Mouse (Mus musculus): ENCODE measurements around the gene Ppp1r18. TPM values are rescaled to one million over a fixed set of nuclear protein-coding genes. Genes with fewer than 3 reads are reported as not detected.
A peak's percentile ranks its signal among the peaks of the same experiment; 100 is the strongest.

The Ppp1r18 gene
- polyA plus RNA-seq, 1 experiment from 2014 or later = 19.4 TPM

DNA sequence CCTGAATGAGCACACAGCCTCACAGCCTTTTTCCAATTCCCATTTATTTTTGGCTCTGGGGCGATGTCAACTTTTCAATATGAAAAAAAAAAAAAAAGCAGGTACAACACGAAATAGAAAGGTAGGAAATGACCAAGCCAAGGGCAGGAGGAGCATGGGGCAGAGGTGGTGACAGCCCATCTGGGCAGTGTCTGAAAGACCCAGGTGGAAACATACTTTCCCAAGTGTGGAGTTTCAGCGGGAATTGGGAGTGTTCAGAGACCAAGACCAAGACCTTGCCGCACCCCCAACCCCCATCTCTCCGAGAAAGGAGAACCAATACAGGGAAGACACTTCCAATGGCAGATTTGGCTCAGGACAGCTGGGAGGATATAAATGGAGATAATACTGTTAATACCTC is 31.5 kb upstream of the Ppp1r18 start:
- no peak for ATAC-seq (ENCODE audit: insufficient number of reproducible peaks, insufficient read depth, low FRiP score, low read depth)
- peaks cover 72% of the 10 kb centered on the region for H3K36me3 ChIP-seq (ENCODE audit: control insufficient read depth, insufficient read depth, low read length)
- H3K27me3 ChIP-seq (ENCODE audit: control insufficient read depth, insufficient read depth, low read length) = no peaks in the 10 kb centered on the region
- H3K9ac ChIP-seq (ENCODE audit: low read length) = peak overlapping the region; percentile 98; the same call in 1 of the 2 replicates
- no peak overlapping the region for H3K4me3 ChIP-seq (ENCODE audit: control insufficient read depth in 1 of 2, insufficient read depth in 1 of 2, low read depth in 1 of 2, low read length in 2 of 2)
- WGBS = 48% methylated on average over 5 of the region's 5 CpGs
- peaks cover 15 to 40% of the 10 kb centered on the region in 2 experiments for H3K4me1 ChIP-seq (ENCODE audit: control insufficient read depth in 2 of 2, insufficient read depth in 2 of 2, low read length in 2 of 2)
- H3K9me3 ChIP-seq (ENCODE audit: control insufficient read depth, low read length) = no peaks in the 10 kb centered on the region
- H3K27ac ChIP-seq (replicated peaks in 1 of 2; ENCODE audit: control insufficient read depth in 1 of 2, insufficient read depth in 1 of 2, low read depth in 2 of 2, low read length in 2 of 2) = no peak overlapping the region
- no peak overlapping the region; the same call in 1 of the 2 replicates for H3K4me2 ChIP-seq (ENCODE audit: low read length)

- peak overlapping the region; percentile 71 for H3K4me2 ChIP-seq (ENCODE audit: low read length)
- no peaks in the 10 kb centered on the region for H3K27me3 ChIP-seq (ENCODE audit: control insufficient read depth, insufficient read depth, low read length)
- H3K4me1 ChIP-seq (ENCODE audit: control insufficient read depth in 2 of 2, insufficient read depth in 2 of 2, low read length in 2 of 2) = peaks cover 16 to 44% of the 10 kb centered on the region in 2 experiments
- peak overlapping the region; percentile 80 to 81; a peak in 3 of 4 replicates for H3K4me3 ChIP-seq (ENCODE audit: control insufficient read depth in 1 of 2, insufficient read depth in 1 of 2, low read depth in 1 of 2, low read length in 2 of 2)
- ATAC-seq (ENCODE audit: insufficient number of reproducible peaks, insufficient read depth, low FRiP score, low read depth) = no peak
- H3K36me3 ChIP-seq (ENCODE audit: control insufficient read depth, insufficient read depth, low read length) = peaks cover 66% of the 10 kb centered on the region
- H3K9me3 ChIP-seq (ENCODE audit: control insufficient read depth, low read length) = no peaks in the 10 kb centered on the region
- WGBS = 75% methylated on average over 26 of the region's 26 CpGs
- peak overlapping the region; percentile 98 for H3K9ac ChIP-seq (ENCODE audit: low read length)
- no peak overlapping the region for H3K27ac ChIP-seq (replicated peaks in 1 of 2; ENCODE audit: control insufficient read depth in 1 of 2, insufficient read depth in 1 of 2, low read depth in 2 of 2, low read length in 2 of 2)
Observed at GRCm38 (mm10) chr17:35834696-35835422, 30.5 kb upstream of the Ppp1r18 start.

GRCm38 (mm10) chr17:35835424-35836140 is 29.8 kb upstream of the Ppp1r18 start:
- Histone ChIP-seq H3K9me3 (ENCODE audit: control insufficient read depth, low read length) (no peaks in the 10 kb centered on the region), H3K27me3 (ENCODE audit: control insufficient read depth, insufficient read depth, low read length) (no peaks in the 10 kb centered on the region), H3K9ac (ENCODE audit: low read length) (peak overlapping the region; percentile 98), H3K36me3 (ENCODE audit: control insufficient read depth, insufficient read depth, low read length) (peaks cover 63% of the 10 kb centered on the region), H3K27ac (replicated peaks in 1 of 2; ENCODE audit: control insufficient read depth in 1 of 2, insufficient read depth in 1 of 2, low read depth in 2 of 2, low read length in 2 of 2) (no peak overlapping the region), H3K4me2 (ENCODE audit: low read length) (peak overlapping the region; percentile 71), H3K4me3 (ENCODE audit: control insufficient read depth in 1 of 2, insufficient read depth in 1 of 2, low read depth in 1 of 2, low read length in 2 of 2) (peak overlapping the region; percentile 80 to 81), H3K4me1 (ENCODE audit: control insufficient read depth in 2 of 2, insufficient read depth in 2 of 2, low read length in 2 of 2) (peaks cover 16 to 38% of the 10 kb centered on the region in 2 experiments)
- WGBS = 72% methylated on average over 26 of the region's 26 CpGs
- no peak for ATAC-seq (ENCODE audit: insufficient number of reproducible peaks, insufficient read depth, low FRiP score, low read depth)

GRCm38 (mm10) chr17:35836178-35836965 is 29.0 kb upstream of the Ppp1r18 start:
- Histone ChIP-seq H3K27me3 (ENCODE audit: control insufficient read depth, insufficient read depth, low read length) (no peaks in the 10 kb centered on the region), H3K27ac (replicated peaks in 1 of 2; ENCODE audit: control insufficient read depth in 1 of 2, insufficient read depth in 1 of 2, low read depth in 2 of 2, low read length in 2 of 2) (peak overlapping the region; percentile 89 to 97), H3K4me1 (ENCODE audit: control insufficient read depth in 2 of 2, insufficient read depth in 2 of 2, low read length in 2 of 2) (peaks cover 16 to 37% of the 10 kb centered on the region in 2 experiments), H3K4me3 (ENCODE audit: control insufficient read depth in 1 of 2, insufficient read depth in 1 of 2, low read depth in 1 of 2, low read length in 2 of 2) (peak overlapping the region; percentile 80 to 81), H3K9ac (ENCODE audit: low read length) (peak overlapping the region; percentile 98), H3K4me2 (ENCODE audit: low read length) (peak overlapping the region; percentile 71), H3K36me3 (ENCODE audit: control insufficient read depth, insufficient read depth, low read length) (peaks cover 55% of the 10 kb centered on the region), H3K9me3 (ENCODE audit: control insufficient read depth, low read length) (no peaks in the 10 kb centered on the region)
- 7% methylated on average over 24 of the region's 24 CpGs for WGBS
- no peak for ATAC-seq (ENCODE audit: insufficient number of reproducible peaks, insufficient read depth, low FRiP score, low read depth)

GRCm38 (mm10) chr17:35836991-35837422 is 28.4 kb upstream of the Ppp1r18 start:
- WGBS = 0% methylated on average over 25 of the region's 25 CpGs
- Histone ChIP-seq H3K4me2 (ENCODE audit: low read length) (peak overlapping the region; percentile 71), H3K9me3 (ENCODE audit: control insufficient read depth, low read length) (no peaks in the 10 kb centered on the region), H3K36me3 (ENCODE audit: control insufficient read depth, insufficient read depth, low read length) (peaks cover 49% of the 10 kb centered on the region), H3K4me3 (ENCODE audit: control insufficient read depth in 1 of 2, insufficient read depth in 1 of 2, low read depth in 1 of 2, low read length in 2 of 2) (peak overlapping the region; percentile 80 to 81), H3K27me3 (ENCODE audit: control insufficient read depth, insufficient read depth, low read length) (no peaks in the 10 kb centered on the region), H3K4me1 (ENCODE audit: control insufficient read depth in 2 of 2, insufficient read depth in 2 of 2, low read length in 2 of 2) (peaks cover 16 to 37% of the 10 kb centered on the region in 2 experiments), H3K9ac (ENCODE audit: low read length) (peak overlapping the region; percentile 98), H3K27ac (replicated peaks in 1 of 2; ENCODE audit: control insufficient read depth in 1 of 2, insufficient read depth in 1 of 2, low read depth in 2 of 2, low read length in 2 of 2) (peak overlapping the region; percentile 97)
- ATAC-seq (ENCODE audit: insufficient number of reproducible peaks, insufficient read depth, low FRiP score, low read depth) = peak; percentile 60

DNA sequence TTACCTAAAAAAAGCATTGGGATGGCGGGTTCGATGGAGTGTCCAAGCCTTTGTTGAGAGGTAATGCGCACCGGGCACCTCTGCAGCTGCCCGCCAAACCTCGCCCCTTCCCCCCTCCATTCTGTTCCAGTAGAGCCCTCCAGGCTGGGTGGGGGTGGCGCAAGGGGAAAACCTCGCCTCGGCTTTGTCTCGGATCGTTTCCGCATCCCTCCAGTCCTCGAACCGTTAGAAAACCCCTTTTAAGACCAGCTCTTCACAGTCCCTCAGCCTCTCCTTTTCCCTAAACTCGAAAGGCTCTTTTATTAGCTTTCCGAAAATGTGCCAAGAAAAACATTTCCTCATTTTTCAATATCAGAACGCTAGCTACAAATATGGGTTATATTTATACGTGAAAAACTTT is 27.9 kb upstream of the Ppp1r18 start:
- under 1% methylated on average over 18 of the region's 18 CpGs for WGBS
- ATAC-seq (ENCODE audit: insufficient number of reproducible peaks, insufficient read depth, low FRiP score, low read depth) = no peak
- Histone ChIP-seq H3K27me3 (ENCODE audit: control insufficient read depth, insufficient read depth, low read length) (no peaks in the 10 kb centered on the region), H3K4me3 (ENCODE audit: control insufficient read depth in 1 of 2, insufficient read depth in 1 of 2, low read depth in 1 of 2, low read length in 2 of 2) (peak overlapping the region; percentile 80 to 81), H3K27ac (replicated peaks in 1 of 2; ENCODE audit: control insufficient read depth in 1 of 2, insufficient read depth in 1 of 2, low read depth in 2 of 2, low read length in 2 of 2) (peak overlapping the region; percentile 97), H3K4me2 (ENCODE audit: low read length) (peak overlapping the region; percentile 71), H3K4me1 (ENCODE audit: control insufficient read depth in 2 of 2, insufficient read depth in 2 of 2, low read length in 2 of 2) (peaks cover 16 to 41% of the 10 kb centered on the region in 2 experiments), H3K9me3 (ENCODE audit: control insufficient read depth, low read length) (no peaks in the 10 kb centered on the region), H3K9ac (ENCODE audit: low read length) (peak overlapping the region; percentile 98), H3K36me3 (ENCODE audit: control insufficient read depth, insufficient read depth, low read length) (peaks cover 44% of the 10 kb centered on the region)

DNA sequence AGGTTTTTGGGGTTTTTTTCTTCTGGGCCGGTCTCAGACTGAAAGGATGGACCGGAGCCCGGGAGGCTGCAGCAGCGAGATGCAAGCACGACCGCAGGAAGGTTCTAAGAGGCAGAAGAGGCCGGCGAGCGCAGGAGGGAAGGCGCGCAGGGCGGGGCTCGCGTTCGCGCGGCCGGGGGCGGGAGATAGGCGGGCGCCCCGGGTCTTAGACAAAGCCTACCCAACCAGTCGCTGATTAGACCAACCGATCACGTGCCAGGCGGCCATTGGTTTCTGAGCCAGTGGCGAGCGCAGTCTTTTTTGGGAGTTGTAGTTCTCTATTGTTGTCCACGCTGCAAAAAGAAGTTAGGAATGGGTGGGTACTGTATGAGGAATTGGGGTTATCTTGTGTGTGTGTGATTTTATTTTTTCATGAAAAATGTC is 27.3 kb upstream of the Ppp1r18 start, which contains the start of gene Tubb5:
Gene Tubb5 (minus strand): TSS at position 185 of the 423 bp plus-strand sequence.
- Histone ChIP-seq H3K36me3 (ENCODE audit: control insufficient read depth, insufficient read depth, low read length) (peaks cover 40% of the 10 kb centered on the region), H3K4me2 (ENCODE audit: low read length) (peak within 1 kb of the TSS; percentile 78), H3K27me3 (ENCODE audit: control insufficient read depth, insufficient read depth, low read length) (no peaks in the 10 kb centered on the region), H3K9me3 (ENCODE audit: control insufficient read depth, low read length) (no peaks in the 10 kb centered on the region), H3K27ac (replicated peaks in 1 of 2; ENCODE audit: control insufficient read depth in 1 of 2, insufficient read depth in 1 of 2, low read depth in 2 of 2, low read length in 2 of 2) (peak within 1 kb of the TSS; percentile 97), H3K4me3 (ENCODE audit: control insufficient read depth in 1 of 2, insufficient read depth in 1 of 2, low read depth in 1 of 2, low read length in 2 of 2) (peak within 1 kb of the TSS; percentile 80 to 81), H3K4me1 (ENCODE audit: control insufficient read depth in 2 of 2, insufficient read depth in 2 of 2, low read length in 2 of 2) (peaks cover 16 to 44% of the 10 kb centered on the region in 2 experiments), H3K9ac (ENCODE audit: low read length) (peak within 1 kb of the TSS; percentile 98)
- WGBS = under 1% methylated on average over 29 of the region's 29 CpGs
- peak; percentile 77 for ATAC-seq (ENCODE audit: insufficient number of reproducible peaks, insufficient read depth, low FRiP score, low read depth)

Measured in heart, embryonic 14.5 days (tissue).